ENCODE assay signal across 8 mouse cellular contexts in the genomic region with DNA sequence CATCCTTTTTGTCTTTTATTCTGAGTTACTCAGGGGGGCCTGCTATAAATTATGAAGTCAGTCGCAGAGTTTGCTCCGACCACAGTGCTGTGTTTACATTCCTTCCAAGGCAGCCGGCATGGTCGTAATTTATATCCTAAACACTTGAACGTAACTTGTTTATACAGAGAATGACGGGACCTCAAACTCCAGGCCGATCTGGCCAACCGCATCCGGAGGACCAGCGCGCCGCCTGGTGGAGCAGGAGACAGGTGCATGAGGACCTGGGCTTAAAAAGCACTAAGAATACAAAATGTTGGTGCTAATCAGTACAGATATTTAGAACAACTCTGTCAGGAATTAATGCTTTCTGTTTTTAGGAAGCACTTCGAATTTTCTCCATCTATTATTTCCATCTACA. TPM values are rescaled to one million over a fixed set of nuclear protein-coding genes. Genes with fewer than 3 reads are reported as not detected.
A peak's percentile ranks its signal among the peaks of the same experiment; 100 is the strongest.
DNase-seq lines count a peak whose midpoint lies in the region; ATAC-seq and TF ChIP-seq lines count a peak whose summit lies in the region.

No protein-coding gene starts in this region.

- H3K4me2 ChIP-seq in intestine, postnatal 0 days (replicated peaks; ENCODE audit: low read depth) = peak overlapping the region; percentile 85; the same call in 1 of the 2 replicates

- peaks cover 27% of the 10 kb centered on the region for H3K79me2 ChIP-seq in C2C12 (ENCODE audit: control insufficient read depth, insufficient read depth)

- H3K4me1 ChIP-seq in intestine, postnatal 0 days (replicated peaks; ENCODE audit: control insufficient read depth, insufficient read depth, low read length) = no peaks in the 10 kb centered on the region

- intact Hi-C loops in gastrocnemius, postnatal 14 days (cut with DNase I; ENCODE audit: low total_unique reads) = no loop called here

- H3K36me3 ChIP-seq in C2C12 (ENCODE audit: control insufficient read depth, insufficient read depth) = peaks cover 33% of the 10 kb centered on the region
- H3K36me3 ChIP-seq in intestine, postnatal 0 days (ENCODE audit: control insufficient read depth, insufficient read depth) = no peaks in the 10 kb centered on the region

- H3ac ChIP-seq in C2C12 (ENCODE audit: control insufficient read depth, insufficient read length, low read depth) = no peak overlapping the region

- no peak overlapping the region; the same call in 1 of the 2 replicates for H3K9ac ChIP-seq in intestine, postnatal 0 days (ENCODE audit: low read depth, low read length)

- peaks cover 21% of the 10 kb centered on the region for H3K79me3 ChIP-seq in C2C12 (ENCODE audit: low read depth)

- peak; percentile 81 for TF ChIP-seq CTCF in C2C12 (IDR thresholded peaks at IDR 0.05; ENCODE audit: control insufficient read depth, insufficient read depth, insufficient read length)
- TF ChIP-seq CTCF in intestine, postnatal 0 days (IDR thresholded peaks at IDR 0.05; ENCODE audit: low read depth) = peak; percentile 95

- H3K4me3 ChIP-seq in C2C12 (ENCODE audit: insufficient read depth, poor library complexity, severe bottlenecking) = no peak overlapping the region
- H3K4me3 ChIP-seq in intestine, postnatal 0 days (ENCODE audit: low read depth, low read length) = no peak overlapping the region

- H3K9me3 ChIP-seq in intestine, postnatal 0 days (ENCODE audit: control insufficient read depth) = no peaks in the 10 kb centered on the region

- H3K27me3 ChIP-seq in C2C12 (ENCODE audit: control insufficient read depth, insufficient read depth, insufficient read length) = no peaks in the 10 kb centered on the region
- peaks cover 49% of the 10 kb centered on the region for H3K27me3 ChIP-seq in intestine, postnatal 0 days (replicated peaks; ENCODE audit: control insufficient read depth, insufficient read depth, low read length)

- under 1% methylated on average over 13 of the region's 13 CpGs for WGBS in intestine, postnatal 0 days

- DNase-seq in 3134 (ENCODE audit: extremely low read depth, insufficient read length, low spot score) = peak; percentile 78
- peak; percentile 88 to 89 for DNase-seq in cerebellum, postnatal 10 days
- DNase-seq in gastrocnemius, postnatal 14 days = peak; percentile 65
- DNase-seq in lung, postnatal 14 days = peak; percentile 84
- DNase-seq in right cerebral cortex, adult 2 months (ENCODE audit: low spot score in 2 of 2) = peak; percentile 68 to 69

- ATAC-seq in intestine, postnatal 0 days = peak; percentile 41; the same call in 1 of the 2 replicates
- no peak for ATAC-seq in monocyte, adult 5-6 weeks (replicated peaks; ENCODE audit: insufficient number of reproducible peaks, low FRiP score, low TSS enrichment, poor library complexity, severe bottlenecking)

- no peak overlapping the region for H3K27ac ChIP-seq in intestine, postnatal 0 days (ENCODE audit: low read depth, low read length)

TF ChIP-seq in C2C12, 6 proteins besides CTCF, POLR2A, EP300 and RAD21:
- TF ChIP-seq CEBPB (IDR thresholded peaks at IDR 0.05; ENCODE audit: low read depth) = no peak
- TF ChIP-seq MYOD1 (IDR thresholded peaks at IDR 0.05; ENCODE audit: control insufficient read depth, insufficient read length, low read depth) = peak; percentile 38
- TF ChIP-seq MAX (IDR thresholded peaks at IDR 0.05) = peak; percentile 50

RNA-seq across cellular contexts. Expression of a gene that starts 6.8 kb away (rescaled TPM):
- 11.3 TPM for polyA plus RNA-seq in C2C12 (2012; fragmentation: generic; extraction: Trizol)
- under 1 TPM in 1 of 2 experiments, not detected in 1; 0.16 TPM for total RNA-seq in gastrocnemius, postnatal 14 days (2021)
- polyA plus RNA-seq in intestine, postnatal 0 days (2015; fragmentation: Nextera tagmentation; extraction: Ambion mirVana) = 9.3 and 10.6 TPM in 2 replicates
- not detected in 3 replicates for total RNA-seq in monocyte, adult 5-6 weeks (2017)
